Mouse (Mus musculus) megakaryocyte, adult 5-6 weeks (primary cell): Measurements from ENCODE around the gene 1810062G17Rik. TPM values are rescaled to one million over a fixed set of nuclear protein-coding genes. Genes with fewer than 3 reads are reported as not detected.
A peak's percentile ranks its signal among the peaks of the same experiment; 100 is the strongest.

Experiments
- ATAC-seq: 2 replicates; pipeline ENCODE4 v1.8.0; 2016; ENCODE audit warnings: mild to moderate bottlenecking, inconsistent platforms; ENCODE audit not compliant: poor library complexity, severe bottlenecking
- total RNA-seq, 2 experiments: library from RNA; stranded (forward) in 1 of 2; stranded (reverse) in 1 of 2; fragments of 153-499, 151-499 nt in 1 of 2; fragments of 221-1000, 200-1000 nt in 1 of 2; gene quantifications; 2 replicates each; pipeline versions ENCODE4 v1.2.3 to v1.2.4; 2015 to 2017

1810062G17Rik gene
- total RNA-seq, 2 experiments from 2014 or later, result 0.36 TPM; not detected in 1

DNA sequence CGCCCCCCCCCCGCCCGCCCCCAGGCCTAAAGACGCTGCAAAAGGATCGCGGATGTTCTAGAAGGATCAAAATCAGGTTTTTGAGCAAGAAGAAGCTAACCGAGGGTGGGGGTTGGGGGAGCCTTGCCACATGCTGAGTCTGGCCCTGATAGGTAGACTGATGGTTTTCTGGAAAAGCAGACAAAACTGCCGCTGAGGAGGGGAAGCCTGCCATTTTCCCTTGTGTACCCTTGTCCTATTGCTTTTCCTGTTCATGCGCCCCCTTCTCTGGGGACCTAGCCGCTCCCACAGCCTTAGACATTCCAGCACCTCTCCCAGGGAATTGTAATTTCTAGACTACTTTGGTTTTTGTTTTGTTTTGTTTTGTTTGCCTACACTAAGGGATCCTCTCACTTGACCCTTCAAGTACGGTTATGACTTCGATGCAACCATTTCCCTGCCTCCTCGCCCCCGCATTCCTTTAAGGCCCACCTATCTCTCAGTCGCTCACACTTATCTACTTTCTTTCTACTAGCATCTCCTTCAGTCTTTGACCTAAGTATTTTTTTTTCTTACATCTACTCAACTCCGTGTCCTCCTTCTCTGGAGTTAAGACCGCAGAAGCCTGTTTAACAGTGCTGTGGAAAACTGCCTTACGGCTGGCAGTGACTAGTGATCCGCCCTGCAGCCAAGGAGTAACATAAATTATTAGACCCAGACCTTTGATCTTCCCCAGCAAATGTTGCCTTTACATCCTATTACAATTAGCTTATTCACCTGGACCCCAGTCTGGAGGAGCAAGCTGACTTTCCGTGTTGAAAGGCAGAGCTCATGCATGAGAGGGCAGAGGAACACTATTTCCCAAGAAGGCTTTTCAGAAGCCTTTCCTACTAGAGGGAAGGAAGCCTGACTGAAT is 771 bp downstream of the 1810062G17Rik start:
- no peak for ATAC-seq

DNA sequence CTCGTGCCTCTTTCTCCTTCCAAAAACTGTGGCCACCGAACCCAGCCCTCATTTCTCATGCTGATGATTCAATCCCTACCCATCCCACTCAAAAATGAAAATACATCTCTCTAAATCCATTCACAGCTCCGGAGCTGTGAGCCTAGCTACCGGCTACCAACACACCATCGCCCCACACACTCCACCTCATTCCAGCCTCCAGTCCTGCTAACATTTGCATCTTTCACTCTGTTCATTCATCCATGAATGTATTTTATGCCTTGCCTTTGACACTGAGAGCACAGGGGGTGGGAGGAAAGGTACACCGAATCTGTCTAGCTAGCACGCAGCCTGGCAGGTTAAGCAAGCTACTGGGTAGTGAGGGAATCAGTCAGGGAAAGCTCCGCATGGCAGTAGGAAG is 3.0 kb downstream of the 1810062G17Rik start:
- no peak for ATAC-seq

DNA sequence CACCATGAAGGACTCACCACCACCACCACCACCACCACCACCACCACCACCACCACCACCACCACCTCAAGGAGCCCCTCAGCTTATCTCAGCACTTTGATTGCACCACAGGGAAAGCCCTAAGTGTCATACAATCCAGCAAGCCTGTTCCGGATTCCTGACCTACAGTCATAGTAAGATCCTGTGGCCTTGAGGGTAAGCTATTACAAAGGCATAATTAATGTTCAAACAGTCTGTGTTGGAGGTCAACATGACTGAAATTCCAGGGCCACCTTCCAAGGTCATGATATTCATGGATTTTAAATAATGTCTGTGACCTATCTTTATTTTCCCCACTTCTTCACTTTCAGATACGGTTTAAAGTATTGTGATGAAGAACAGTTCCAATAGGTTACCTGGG is 4.7 kb downstream of the 1810062G17Rik start:
- no peak for ATAC-seq

DNA sequence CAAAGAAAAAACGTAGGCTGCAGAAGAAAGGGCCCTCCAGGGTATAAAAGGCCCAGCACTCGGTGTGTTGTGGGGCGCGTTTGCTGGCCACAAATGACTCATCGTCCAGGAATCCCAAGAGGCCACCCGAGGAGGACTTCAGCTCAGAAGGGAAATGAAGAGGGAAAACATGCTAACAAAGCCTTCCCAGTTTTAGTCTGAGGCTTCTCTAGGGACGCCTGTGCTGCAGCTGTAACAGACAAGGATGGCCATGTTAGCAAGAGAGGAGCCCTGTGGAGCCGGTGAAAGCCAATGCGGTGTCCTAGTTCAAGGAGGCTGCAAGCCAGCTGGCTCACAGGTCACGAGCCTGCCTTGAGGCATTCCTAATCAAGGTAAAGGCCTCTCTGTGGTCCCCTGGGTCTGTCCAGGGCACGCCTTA is 6.0 kb downstream of the 1810062G17Rik start:
- no peak for ATAC-seq

DNA sequence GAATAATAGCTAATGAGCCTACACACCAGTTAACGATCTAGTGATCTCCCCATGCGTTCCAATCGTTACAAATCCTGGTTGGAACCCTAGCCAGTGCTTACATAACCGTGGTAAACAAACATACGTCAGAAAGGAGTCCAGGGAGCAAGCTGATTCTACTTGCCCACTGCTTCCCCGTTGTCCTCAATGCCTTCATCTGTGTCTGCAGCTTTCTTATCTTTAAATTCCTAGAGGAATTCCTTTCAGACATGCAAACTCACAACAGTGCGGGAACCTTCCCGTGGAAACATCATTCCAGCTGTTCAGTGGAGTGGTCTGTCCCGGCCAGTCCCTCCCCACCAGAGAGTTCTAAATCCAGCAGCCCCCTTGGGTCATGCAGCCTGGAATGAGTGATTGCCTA is 7.2 kb downstream of the 1810062G17Rik start:
- no peak for ATAC-seq

DNA sequence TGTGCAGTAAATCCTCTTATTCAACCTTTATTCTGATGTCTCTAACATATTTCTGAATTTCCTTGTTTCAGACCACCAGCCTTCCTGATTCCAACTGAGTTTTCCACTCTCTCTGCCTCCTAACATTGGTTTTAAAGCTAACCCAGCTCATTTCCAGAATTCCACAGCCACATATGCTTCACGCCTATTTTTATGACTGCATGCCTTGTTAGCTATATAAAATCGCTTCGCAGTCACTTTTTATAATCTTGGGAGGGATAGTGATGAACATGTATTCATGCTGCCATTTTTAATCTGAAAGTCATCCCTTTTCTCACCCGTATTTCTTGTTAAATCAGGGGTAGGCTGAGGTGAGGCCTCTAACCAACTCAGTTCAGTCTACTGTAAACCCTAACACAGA is 8.6 kb downstream of the 1810062G17Rik start:
- ATAC-seq, result no peak

DNA sequence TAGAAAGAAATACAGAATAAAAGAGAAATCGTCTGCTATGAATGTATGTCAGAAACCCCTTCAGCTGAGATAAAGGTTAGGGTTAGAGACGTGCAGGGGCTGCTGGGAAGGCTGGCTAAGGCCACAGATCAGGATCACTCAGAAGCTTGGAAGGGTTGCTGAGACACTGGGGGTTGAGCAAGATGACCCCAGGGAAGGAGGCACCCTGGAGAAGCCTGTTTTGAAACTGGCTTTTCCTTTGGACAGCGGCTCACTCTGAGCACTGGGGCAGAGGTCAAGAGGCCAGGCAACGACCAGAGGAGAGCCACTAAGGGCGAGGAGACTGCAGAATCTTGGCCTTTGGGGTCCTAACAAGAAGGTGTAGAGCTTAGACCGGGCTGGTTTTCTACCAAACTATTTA is 10.4 kb downstream of the 1810062G17Rik start:
- ATAC-seq, result no peak

DNA sequence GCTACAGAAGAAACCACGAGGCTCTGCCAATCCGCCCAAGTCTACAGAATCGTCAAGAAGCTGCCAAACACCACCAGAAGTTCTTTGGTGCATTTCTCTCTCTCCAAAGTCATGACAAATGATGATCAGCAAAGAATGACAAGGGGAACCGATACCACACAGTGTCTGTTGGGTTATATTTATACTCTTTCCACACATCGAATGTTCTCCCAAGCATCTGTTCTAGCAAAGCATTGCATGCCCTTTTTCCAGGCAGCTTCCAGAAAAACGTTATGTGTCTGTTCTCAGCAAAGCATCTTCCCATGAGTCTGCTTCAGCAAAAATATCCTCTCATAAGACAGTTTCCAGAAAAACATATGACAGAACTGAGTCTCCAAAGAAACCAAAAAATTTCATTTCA is 11.1 kb downstream of the 1810062G17Rik start:
- no peak for ATAC-seq

DNA sequence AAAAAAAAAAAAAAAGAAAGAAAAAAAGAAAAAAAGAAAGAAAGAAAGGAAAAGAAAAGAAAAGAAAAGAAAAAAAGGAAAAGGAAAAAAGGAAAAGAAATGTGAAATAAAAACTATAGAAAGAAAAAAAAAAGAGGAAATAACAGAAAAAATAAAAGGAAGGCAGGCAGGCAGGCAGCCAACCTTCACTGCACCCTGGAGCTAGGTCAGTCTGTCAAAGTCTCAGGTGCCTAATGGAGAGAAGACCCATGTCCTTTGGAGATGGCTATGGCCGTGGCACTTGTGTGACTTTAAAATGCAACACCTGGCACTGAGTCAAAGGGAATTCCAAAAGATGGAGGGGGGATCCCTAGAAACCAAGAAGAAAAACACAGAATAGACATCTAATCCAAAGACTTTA is 12.6 kb downstream of the 1810062G17Rik start:
- ATAC-seq, result no peak

DNA sequence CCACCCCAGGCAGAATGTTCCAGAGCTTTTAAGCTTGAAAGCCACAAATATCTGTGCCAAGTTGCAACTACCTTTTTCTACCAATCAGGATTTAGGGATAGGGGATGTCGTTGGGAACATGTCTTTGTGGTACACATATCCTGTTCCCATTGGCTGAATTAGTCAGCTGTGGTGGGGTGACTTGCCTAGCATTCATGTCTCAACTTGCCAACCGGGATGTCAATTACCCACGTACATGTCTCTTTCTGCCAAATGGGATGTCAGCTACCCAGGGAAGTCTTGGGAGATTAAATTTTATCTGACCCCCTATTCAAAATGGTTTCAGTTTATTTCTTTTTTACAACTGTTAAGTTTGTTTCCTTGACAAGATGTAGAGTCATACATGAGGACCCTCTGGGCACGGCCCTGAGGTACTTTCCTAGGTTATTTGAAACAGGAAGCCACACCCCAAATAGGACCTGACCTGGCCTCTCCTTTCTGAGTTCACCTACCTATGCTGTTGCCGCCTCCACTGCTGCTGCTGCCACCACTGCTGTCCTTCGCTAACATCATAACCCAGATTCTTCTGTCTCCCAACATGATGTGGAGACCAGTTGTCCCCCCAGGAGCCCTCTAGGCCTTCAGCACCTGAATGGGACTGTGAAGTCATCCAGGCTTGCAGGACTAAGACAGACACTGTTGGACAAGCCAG is 13.3 kb downstream of the 1810062G17Rik start:
- ATAC-seq, result no peak

DNA sequence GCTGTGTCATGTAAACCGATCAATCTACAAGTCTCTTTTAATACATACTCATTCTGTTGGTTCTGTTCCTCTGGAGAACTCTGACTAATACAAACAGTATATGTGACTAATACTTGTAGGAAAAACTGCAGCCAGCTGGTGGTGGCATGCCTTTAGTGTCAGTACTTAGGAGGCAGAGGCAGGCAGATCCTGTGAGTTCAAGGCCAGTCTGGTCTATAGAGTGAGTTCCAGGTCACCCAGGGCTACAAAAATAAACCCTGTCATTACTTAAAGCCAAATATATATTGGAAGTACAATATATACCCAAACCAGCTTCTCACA is 13.8 kb downstream of the 1810062G17Rik start:
- ATAC-seq, result no peak

DNA sequence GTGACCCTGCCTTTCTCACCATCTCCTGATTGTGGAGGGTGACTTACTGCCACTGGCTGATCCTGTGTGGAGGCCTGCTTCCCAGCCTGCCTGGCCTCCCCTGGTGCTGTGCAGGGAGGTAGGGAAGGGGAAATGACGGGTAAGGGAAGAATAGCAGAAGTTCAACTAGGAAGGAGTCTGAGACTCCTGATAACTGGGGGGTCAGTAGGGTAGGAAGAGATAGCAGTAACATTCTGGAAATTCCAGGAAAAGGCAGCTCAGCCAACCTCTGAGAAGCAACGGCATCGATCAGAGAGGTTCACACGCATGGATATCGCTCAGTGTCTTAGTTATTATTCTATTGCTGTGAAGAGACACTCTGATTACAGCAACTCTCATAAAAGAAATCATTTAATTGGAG is 15.8 kb downstream of the 1810062G17Rik start:
- ATAC-seq, result no peak

DNA sequence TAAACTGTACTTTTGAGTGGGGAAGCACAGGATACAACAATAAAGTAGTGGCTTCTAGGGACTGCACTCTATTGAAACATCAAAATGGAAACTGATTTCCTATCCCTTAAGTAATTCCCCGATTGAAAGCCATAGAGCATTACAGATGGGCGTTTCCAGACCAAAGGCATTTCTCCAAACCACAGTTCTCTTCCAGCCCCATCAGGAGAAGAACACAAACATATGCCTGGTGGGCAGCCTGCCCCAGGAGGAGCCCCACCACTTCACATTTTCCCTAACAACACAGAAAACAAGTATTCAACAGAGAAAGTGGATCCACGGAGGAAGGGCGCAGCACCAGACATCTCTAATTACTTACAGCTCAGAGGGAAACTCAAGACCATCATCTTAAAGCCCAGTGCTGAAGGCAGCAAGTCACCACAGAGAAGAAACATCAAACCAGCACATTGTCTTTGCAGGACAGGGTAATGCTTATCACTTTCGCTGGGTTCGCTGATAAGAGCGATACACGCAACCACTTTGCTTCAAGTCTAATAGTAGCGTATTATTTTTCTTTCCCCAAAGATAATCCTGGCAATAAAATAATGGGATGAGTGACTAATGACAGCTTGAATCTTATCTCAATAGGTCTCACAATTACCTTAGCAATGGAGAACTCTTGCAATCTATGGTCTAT is 17.1 kb downstream of the 1810062G17Rik start:
- no peak for ATAC-seq

DNA sequence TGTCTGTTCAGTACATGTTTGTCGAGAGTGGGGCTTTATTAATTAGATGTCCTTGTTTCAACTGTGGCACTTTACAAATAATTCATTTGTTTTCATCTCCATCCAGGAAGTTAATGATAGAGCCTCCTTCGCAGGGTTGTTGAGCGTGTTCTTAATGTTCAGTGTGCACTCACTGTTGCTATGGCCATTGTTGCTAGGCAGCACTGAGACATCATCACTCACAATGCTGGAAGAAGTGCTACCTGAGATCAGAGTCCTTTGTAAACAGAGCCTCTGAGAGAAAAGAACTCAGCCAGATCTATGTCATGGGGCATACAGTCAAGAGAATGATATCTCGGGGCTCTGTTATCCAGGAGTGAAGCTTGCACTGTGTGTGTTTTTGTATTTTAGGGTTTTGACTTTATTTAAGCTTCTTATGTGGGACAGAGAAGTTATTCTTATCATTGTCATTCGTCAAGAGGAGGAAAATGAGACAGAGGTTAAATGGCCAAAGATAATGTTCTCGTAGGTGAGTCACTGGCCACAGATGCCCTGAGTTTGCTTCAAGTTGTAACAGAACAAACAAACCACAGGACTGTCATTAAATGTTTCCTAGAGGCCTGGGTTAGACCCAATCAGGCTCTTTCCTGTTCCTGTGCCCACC is 18.0 kb downstream of the 1810062G17Rik start:
- ATAC-seq, result no peak

DNA sequence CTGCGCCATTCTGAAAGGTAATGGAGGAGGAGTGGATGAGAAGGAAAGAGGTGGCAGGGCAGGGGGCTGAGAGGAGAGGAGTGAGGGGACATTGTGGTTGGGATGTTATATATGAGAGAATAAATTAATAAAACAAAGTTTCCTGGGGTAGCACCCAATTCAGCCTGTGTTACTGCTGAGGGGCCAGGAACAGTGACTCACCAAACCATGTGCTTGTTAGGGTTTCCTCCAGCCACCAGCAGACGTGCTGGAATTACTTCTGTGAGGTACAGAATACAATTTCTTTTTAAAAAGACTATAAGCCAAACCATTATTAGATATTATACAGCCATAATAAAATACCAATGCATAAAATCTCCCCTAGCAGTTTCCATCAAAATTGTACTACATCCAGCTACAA is 18.9 kb downstream of the 1810062G17Rik start:
- ATAC-seq, result no peak

DNA sequence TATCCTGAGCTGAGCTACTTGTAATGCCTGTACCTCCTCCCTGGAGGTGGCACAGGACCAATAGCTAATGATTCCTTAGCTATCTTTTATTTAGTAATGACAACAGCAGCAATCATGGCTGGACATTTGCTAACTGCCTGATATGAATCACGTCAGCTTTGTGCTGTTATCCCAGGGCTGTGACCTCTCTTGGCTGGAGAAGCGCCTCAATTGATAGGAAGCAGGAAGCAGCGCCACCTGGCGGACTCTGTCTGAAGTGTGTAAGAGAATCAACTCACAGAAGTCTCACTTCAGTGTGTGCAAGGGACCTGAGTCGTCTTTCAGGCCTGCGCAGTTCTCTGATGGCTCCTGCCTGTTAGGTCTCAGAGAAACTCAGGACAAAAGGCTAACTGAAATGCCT is 19.7 kb downstream of the 1810062G17Rik start:
- ATAC-seq, result peak; percentile 91

DNA sequence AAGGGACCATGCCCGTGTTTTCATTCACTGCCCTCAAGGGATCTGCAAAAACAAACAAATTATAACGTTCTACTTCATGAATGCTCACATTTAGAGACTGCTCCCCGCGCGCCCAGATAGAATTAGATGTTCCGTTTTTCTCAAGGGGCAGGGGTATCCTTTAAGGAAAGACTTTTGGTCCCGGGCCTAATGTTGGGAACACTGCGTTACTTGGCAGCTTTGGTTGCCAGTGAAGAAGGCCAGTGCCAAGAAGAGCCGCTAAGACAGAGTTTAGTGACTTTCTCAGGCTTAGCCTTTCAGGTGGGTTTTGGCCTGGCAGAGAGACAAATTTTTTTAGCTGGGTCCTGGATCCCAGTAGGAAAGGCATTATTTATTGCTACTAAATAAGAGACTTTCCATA is 20.5 kb downstream of the 1810062G17Rik start:
- no peak for ATAC-seq

DNA sequence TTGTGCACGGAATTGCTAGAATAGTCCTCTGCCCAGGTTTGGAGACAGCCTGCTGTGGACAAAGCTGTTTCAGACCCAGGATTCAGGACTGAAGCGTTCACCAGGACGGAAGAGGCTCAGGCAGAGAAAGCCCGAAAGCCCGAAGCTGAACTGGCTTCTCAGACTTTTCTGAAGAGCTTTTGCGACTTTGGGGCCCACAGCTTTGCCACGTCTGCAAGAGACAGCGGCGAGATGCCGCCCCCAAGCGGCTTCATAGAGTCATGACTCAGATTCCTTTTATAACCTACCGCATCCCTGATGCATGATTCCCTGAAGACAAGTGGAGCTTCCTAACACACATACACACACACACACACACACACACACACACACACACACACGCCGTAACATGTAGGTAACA is 21.0 kb downstream of the 1810062G17Rik start:
- ATAC-seq, result peak; percentile 68

DNA sequence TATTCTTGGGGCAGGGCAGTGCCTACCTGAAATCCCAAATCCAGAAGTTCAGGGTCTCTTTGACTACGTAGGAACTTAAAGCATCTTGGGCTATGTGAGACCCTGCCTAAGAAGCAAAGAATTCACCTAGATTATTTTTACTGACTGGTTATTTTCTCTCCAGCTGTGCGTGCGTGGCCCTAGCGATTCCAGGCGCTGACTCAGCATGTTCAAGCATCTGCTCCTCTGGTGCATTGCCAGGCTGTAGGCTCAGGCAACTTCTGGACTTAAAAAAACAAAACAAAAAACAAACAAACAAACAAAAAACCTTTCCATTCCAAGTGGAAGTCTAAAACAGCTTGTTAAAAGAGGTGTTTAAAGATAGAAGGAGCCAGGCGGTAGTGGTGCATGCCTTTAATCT is 22.5 kb downstream of the 1810062G17Rik start:
- no peak for ATAC-seq

DNA sequence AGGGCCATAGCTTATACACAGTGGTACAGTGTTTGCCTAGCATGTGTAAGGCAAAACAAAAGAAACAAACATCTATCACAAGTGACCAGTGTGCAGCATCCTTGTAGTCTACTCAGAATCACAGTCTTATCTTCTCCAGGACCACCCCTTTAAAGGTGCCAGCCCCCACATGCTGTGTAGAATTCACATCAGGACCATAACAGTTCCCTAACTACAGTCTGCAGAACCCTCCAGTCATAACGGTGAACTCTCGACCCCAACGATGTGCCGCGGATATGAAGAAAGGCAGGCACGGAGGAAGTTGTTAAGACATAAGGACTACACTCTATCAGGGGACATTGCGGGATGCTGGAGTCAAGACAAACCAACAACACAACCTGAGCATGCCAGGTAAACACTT is 23.7 kb downstream of the 1810062G17Rik start:
- ATAC-seq, result no peak

DNA sequence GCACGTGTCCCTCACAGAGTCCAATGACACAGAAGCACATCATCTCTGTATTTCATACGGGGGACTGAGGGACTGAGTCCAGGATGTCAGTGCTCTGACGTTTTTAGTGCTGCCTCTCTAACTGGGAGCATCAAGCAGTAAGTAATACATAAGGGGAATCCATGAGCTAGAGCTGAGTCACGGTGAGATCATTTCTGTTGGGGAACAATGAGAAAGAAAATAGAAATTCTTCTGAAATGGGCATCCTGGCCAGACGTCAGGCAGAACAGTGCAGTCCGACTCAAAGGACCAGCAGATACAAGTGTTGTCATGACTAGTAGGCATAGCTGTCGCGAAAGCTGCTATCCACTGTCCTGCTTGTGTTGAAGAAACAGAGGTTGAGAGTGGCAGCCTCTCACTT is 25.2 kb downstream of the 1810062G17Rik start:
- ATAC-seq, result no peak
